In genomic region chr5:142590953-142591616, GRCm38 (mm10) we compare ENCODE assay signal across 21 mouse cellular contexts. TPM values are rescaled to one million over a fixed set of nuclear protein-coding genes. Genes with fewer than 3 reads are reported as not detected.
DNase-seq lines count a peak whose midpoint lies in the region; ATAC-seq and TF ChIP-seq lines count a peak whose summit lies in the region.
"Had no signal": no experiment of that assay in that cellular context is flagged by ENCODE, and none has a peak within 500 bp of the region (broad histone marks: within the 10 kb centered on the region; RNA-seq: fewer than 3 reads in every experiment).

No protein-coding gene starts in this region.

- H3K4me1 ChIP-seq in forebrain, embryonic 12.5 days, result peaks cover 32% of the 10 kb centered on the region
- peaks cover 7% of the 10 kb centered on the region; the same call in 1 of the 2 replicates for H3K4me1 ChIP-seq in forebrain, postnatal 0 days (ENCODE audit: insufficient read depth)
- H3K4me1 ChIP-seq in hindbrain, postnatal 0 days (ENCODE audit: insufficient read depth, low read length), result peaks cover 8% of the 10 kb centered on the region; the same call in 1 of the 2 replicates
- 0 out of 2 replicates have a peak, but pooled peaks cover 3% of the 10 kb centered on the region for H3K4me1 ChIP-seq in midbrain, postnatal 0 days (ENCODE audit: insufficient read depth, low read length)
- H3K4me1 ChIP-seq: heart, embryonic 13.5 days had no signal

- H3K9me3 ChIP-seq in forebrain, embryonic 12.5 days, result no peaks in the 10 kb centered on the region
- no peaks in the 10 kb centered on the region for H3K9me3 ChIP-seq in forebrain, postnatal 0 days (ENCODE audit: low read length)
- no peaks in the 10 kb centered on the region for H3K9me3 ChIP-seq in hindbrain, postnatal 0 days (ENCODE audit: low read length)
- no peaks in the 10 kb centered on the region for H3K9me3 ChIP-seq in midbrain, postnatal 0 days (ENCODE audit: low read length)
- H3K9me3 ChIP-seq: heart, embryonic 13.5 days had no signal

- 47% methylated on average over 6 of the region's 6 CpGs for WGBS in forebrain, embryonic 12.5 days
- 30% methylated on average over 6 of the region's 6 CpGs for WGBS in forebrain, postnatal 0 days
- whole genome bisulfite sequencing in hindbrain, postnatal 0 days, result 35% methylated on average over 6 of the region's 6 CpGs
- WGBS in midbrain, postnatal 0 days, result 38% methylated on average over 6 of the region's 6 CpGs

- peak overlapping the region; percentile 94 for H3K27ac ChIP-seq in forebrain, embryonic 12.5 days
- H3K27ac ChIP-seq in forebrain, postnatal 0 days (ENCODE audit: low read depth, low read length), result 0 out of 2 replicates have a peak overlapping the region, but pooled peaks have one; percentile 54
- H3K27ac ChIP-seq in hindbrain, postnatal 0 days, result peak overlapping the region; percentile 28; the same call in 1 of the 2 replicates
- peak overlapping the region; percentile 43; the same call in 1 of the 2 replicates for H3K27ac ChIP-seq in midbrain, postnatal 0 days (ENCODE audit: low read depth, low read length)
- H3K27ac ChIP-seq: heart, embryonic 13.5 days had no signal

- ATAC-seq in forebrain, embryonic 12.5 days (ENCODE audit: low FRiP score), result peak; percentile 55
- ATAC-seq in forebrain, postnatal 0 days, result no peak
- ATAC-seq in hindbrain, postnatal 0 days, result no peak
- ATAC-seq in midbrain, postnatal 0 days (ENCODE audit: low FRiP score), result no peak

- H3K36me3 ChIP-seq in forebrain, embryonic 12.5 days (replicated peaks), result no peaks in the 10 kb centered on the region
- H3K36me3 ChIP-seq in forebrain, postnatal 0 days (ENCODE audit: insufficient read depth), result no peaks in the 10 kb centered on the region
- no peaks in the 10 kb centered on the region for H3K36me3 ChIP-seq in hindbrain, postnatal 0 days (ENCODE audit: insufficient read depth, low read length)
- peaks cover under 1% of the 10 kb centered on the region; the same call in 1 of the 2 replicates for H3K36me3 ChIP-seq in midbrain, postnatal 0 days (ENCODE audit: insufficient read depth, low read length)
- H3K36me3 ChIP-seq: heart, embryonic 13.5 days had no signal

- H3K27me3 ChIP-seq in forebrain, embryonic 12.5 days, result no peaks in the 10 kb centered on the region
- no peaks in the 10 kb centered on the region for H3K27me3 ChIP-seq in forebrain, postnatal 0 days (ENCODE audit: insufficient read depth, low read length)
- H3K27me3 ChIP-seq in hindbrain, postnatal 0 days (ENCODE audit: insufficient read depth, low read length), result no peaks in the 10 kb centered on the region
- H3K27me3 ChIP-seq in midbrain, postnatal 0 days (ENCODE audit: insufficient read depth, low read length), result no peaks in the 10 kb centered on the region
- H3K27me3 ChIP-seq: heart, embryonic 13.5 days had no signal

- intact Hi-C loops in heart, postnatal 10 days (cut with DNase I), result no loop called here

- no peak overlapping the region for H3K9ac ChIP-seq in forebrain, embryonic 12.5 days
- no peak overlapping the region for H3K9ac ChIP-seq in forebrain, postnatal 0 days
- H3K9ac ChIP-seq in hindbrain, postnatal 0 days (replicated peaks; ENCODE audit: low read length), result no peak overlapping the region
- no peak overlapping the region for H3K9ac ChIP-seq in midbrain, postnatal 0 days (replicated peaks; ENCODE audit: low read length, poor library complexity, severe bottlenecking)
- H3K9ac ChIP-seq: heart, embryonic 13.5 days; lung, embryonic 14.5 days had no signal

- no peak for DNase-seq in forebrain, postnatal 0 days
- DNase-seq in hindbrain, postnatal 0 days (ENCODE audit: low spot score), result no peak
- DNase-seq in midbrain, postnatal 0 days (ENCODE audit: low spot score), result peak; percentile 38
- no peak for DNase-seq in spleen, adult 18-20 months
- no peak for DNase-seq in heart, postnatal 10 days
- no peak for DNase-seq in retina, embryonic 14.5 days (ENCODE audit: low spot score)
- DNase-seq: cerebellum, postnatal 10 days; heart, postnatal 4 days; kidney, adult 2 months; kidney, postnatal 36 days; left cerebral cortex, postnatal 4 days; lung, embryonic 14.5 days; lung, postnatal 4 days; thymus, adult 2 months had no signal

- no peak overlapping the region for H3K4me3 ChIP-seq in forebrain, embryonic 12.5 days (replicated peaks)
- no peak overlapping the region for H3K4me3 ChIP-seq in forebrain, postnatal 0 days (ENCODE audit: low read depth, low read length)
- H3K4me3 ChIP-seq in hindbrain, postnatal 0 days (ENCODE audit: low read length), result no peak overlapping the region
- no peak overlapping the region for H3K4me3 ChIP-seq in midbrain, postnatal 0 days (ENCODE audit: low read depth, low read length)
- H3K4me3 ChIP-seq: heart, embryonic 13.5 days had no signal

- no peak overlapping the region for H3K4me2 ChIP-seq in forebrain, embryonic 12.5 days
- H3K4me2 ChIP-seq in forebrain, postnatal 0 days (ENCODE audit: low read depth), result no peak overlapping the region
- H3K4me2 ChIP-seq in hindbrain, postnatal 0 days (ENCODE audit: low read depth, low read length), result no peak overlapping the region
- H3K4me2 ChIP-seq in midbrain, postnatal 0 days (ENCODE audit: low read depth, low read length, poor library complexity, severe bottlenecking), result no peak overlapping the region
- H3K4me2 ChIP-seq: heart, embryonic 13.5 days; liver, embryonic 11.5 days; lung, embryonic 14.5 days had no signal

- no peak for TF ChIP-seq CTCF in forebrain, postnatal 0 days (IDR thresholded peaks at IDR 0.05; ENCODE audit: low read depth)
- TF ChIP-seq CTCF in hindbrain, postnatal 0 days (IDR thresholded peaks at IDR 0.05; ENCODE audit: low read depth), result no peak
- 0 out of 2 replicates have a peak, but pooled peaks have one; percentile 13 for TF ChIP-seq CTCF in midbrain, postnatal 0 days (IDR thresholded peaks at IDR 0.05)

RNA-seq across cellular contexts. Expression of gene Mmd2, which starts 17.5 kb away (rescaled TPM):
- polyA plus RNA-seq in forebrain, embryonic 12.5 days (2016; fragmentation: Nextera tagmentation; extraction: Ambion mirVana), result 17.7 and 20.0 TPM in 2 replicates
- 112 and 118 TPM in 2 replicates for total RNA-seq in forebrain, postnatal 0 days (2014; rRNA removed)
- polyA plus RNA-seq in forebrain, postnatal 0 days (2015; fragmentation: Nextera tagmentation; extraction: Ambion mirVana), result 107 and 127 TPM in 2 replicates
- 171 and 182 TPM in 2 replicates for total RNA-seq in hindbrain, postnatal 0 days (2014; rRNA removed)
- 151 and 167 TPM in 2 replicates for polyA plus RNA-seq in hindbrain, postnatal 0 days (2015; fragmentation: Nextera tagmentation; extraction: Ambion mirVana)
- 114 and 153 TPM in 2 replicates for total RNA-seq in midbrain, postnatal 0 days (2014; rRNA removed)
- polyA plus RNA-seq in midbrain, postnatal 0 days (2015; fragmentation: Nextera tagmentation; extraction: Ambion mirVana), result 120 and 137 TPM in 2 replicates
- 1 to 10 TPM in 1 of 2 experiments, under 1 TPM in 1; 0.82 to 3.3 TPM for total RNA-seq in heart, postnatal 10 days (2021)
- total RNA-seq: gastrocnemius, adult 18-20 months; granulocyte monocyte progenitor cell, adult 5-6 weeks; monocyte, adult 5-6 weeks; neutrophil, adult 5-6 weeks had no signal

RNA-seq across cellular contexts. Expression of gene Wipi2, which starts 36.4 kb away (rescaled TPM):
- polyA plus RNA-seq in forebrain, embryonic 12.5 days (2016; fragmentation: Nextera tagmentation; extraction: Ambion mirVana), result 59.7 and 60.4 TPM in 2 replicates
- 62.5 and 68.0 TPM in 2 replicates for total RNA-seq in forebrain, postnatal 0 days (2014; rRNA removed)
- polyA plus RNA-seq in forebrain, postnatal 0 days (2015; fragmentation: Nextera tagmentation; extraction: Ambion mirVana), result 32.2 and 37.4 TPM in 2 replicates
- total RNA-seq in hindbrain, postnatal 0 days (2014; rRNA removed), result 57.3 and 76.5 TPM in 2 replicates
- polyA plus RNA-seq in hindbrain, postnatal 0 days (2015; fragmentation: Nextera tagmentation; extraction: Ambion mirVana), result 40.0 and 43.3 TPM in 2 replicates
- 61.5 and 69.7 TPM in 2 replicates for total RNA-seq in midbrain, postnatal 0 days (2014; rRNA removed)
- polyA plus RNA-seq in midbrain, postnatal 0 days (2015; fragmentation: Nextera tagmentation; extraction: Ambion mirVana), result 40.0 and 42.3 TPM in 2 replicates
- 10 to 100 TPM; 39.0 to 39.3 TPM for total RNA-seq in heart, postnatal 10 days (2021)

RNA-seq across cellular contexts. Expression of gene Radil, which starts 40.2 kb away (rescaled TPM):
- 3.2 and 3.3 TPM in 2 replicates for polyA plus RNA-seq in forebrain, embryonic 12.5 days (2016; fragmentation: Nextera tagmentation; extraction: Ambion mirVana)
- 10.8 and 20.7 TPM in 2 replicates for total RNA-seq in forebrain, postnatal 0 days (2014; rRNA removed)
- 6.0 and 10.4 TPM in 2 replicates for polyA plus RNA-seq in forebrain, postnatal 0 days (2015; fragmentation: Nextera tagmentation; extraction: Ambion mirVana)
- 17.7 and 20.0 TPM in 2 replicates for total RNA-seq in hindbrain, postnatal 0 days (2014; rRNA removed)
- polyA plus RNA-seq in hindbrain, postnatal 0 days (2015; fragmentation: Nextera tagmentation; extraction: Ambion mirVana), result 11.9 and 12.4 TPM in 2 replicates
- 17.0 and 20.4 TPM in 2 replicates for total RNA-seq in midbrain, postnatal 0 days (2014; rRNA removed)
- polyA plus RNA-seq in midbrain, postnatal 0 days (2015; fragmentation: Nextera tagmentation; extraction: Ambion mirVana), result 15.4 and 17.2 TPM in 2 replicates
- 1 to 10 TPM; 2.8 to 3.4 TPM for total RNA-seq in heart, postnatal 10 days (2021)
- total RNA-seq: granulocyte monocyte progenitor cell, adult 5-6 weeks; monocyte, adult 5-6 weeks; neutrophil, adult 5-6 weeks had no signal

Comparison
In these comparisons a context has a peak if more than half of its experiments do, and no peak if none do; other contexts are left out.
1. H3K27ac ChIP-seq: peak in every context shown above with its lines; median percentile 94 in forebrain, embryonic 12.5 days; 54 in forebrain, postnatal 0 days; 43 in midbrain, postnatal 0 days; 28 in hindbrain, postnatal 0 days.
2. RNA of gene Mmd2, which starts 17.5 kb away (total RNA-seq): 171 to 182 TPM in hindbrain, postnatal 0 days, 114 to 153 TPM in midbrain, postnatal 0 days and 112 to 118 TPM in forebrain, postnatal 0 days; 0.82 to 3.3 TPM in heart, postnatal 10 days; every median in the first group is over 10 times any median in the second.